Mouse (Mus musculus) frontal cortex, postnatal 25 days (tissue): ENCODE data around the gene Atp2b2.

Experiments used
- DNase-seq, 2 experiments: peaks; one replicate each; pipeline ENCODE4 v3.0.0; 2022; ENCODE audit warnings: low spot score in 2 of 2

Gene Atp2b2

DNA sequence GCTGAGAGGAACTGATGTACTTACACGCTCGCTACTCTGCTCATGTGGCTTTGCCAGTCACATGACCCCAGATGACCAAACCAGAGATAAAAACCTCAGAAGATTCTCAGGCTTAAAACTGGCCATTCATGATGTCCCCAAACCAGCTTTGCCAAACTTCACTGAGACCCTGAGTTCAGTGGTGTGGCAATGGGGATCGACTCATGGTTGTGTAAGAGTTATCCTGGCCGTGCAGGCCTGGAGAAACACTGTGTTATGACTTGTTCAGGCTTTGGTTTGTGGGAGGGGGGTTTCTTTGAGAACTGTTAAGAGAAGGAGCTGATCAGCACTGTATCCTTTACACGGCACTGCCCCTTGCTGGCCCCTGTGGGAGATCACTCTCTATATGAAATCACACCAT lies 250.0 kb downstream of the Atp2b2 start:
- no peak for DNase-seq

DNA sequence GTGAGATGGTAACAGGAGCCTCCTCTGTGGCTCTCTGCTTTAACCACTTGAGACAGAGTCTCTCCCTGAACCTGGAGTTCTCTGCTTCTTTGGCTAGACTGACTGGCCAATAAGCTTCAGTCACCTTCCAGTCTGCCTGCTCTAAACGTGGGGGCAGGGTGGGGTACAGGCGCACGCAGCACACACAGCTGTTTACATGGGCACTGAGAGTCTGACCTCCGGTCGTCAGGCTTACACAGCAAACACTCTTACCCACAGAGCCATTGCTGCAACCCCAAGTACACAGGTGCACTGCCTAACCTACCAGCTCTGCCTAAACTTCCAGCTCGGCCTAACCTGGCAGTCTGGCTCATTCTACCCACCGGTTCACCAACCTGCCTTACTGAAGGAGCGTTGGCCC lies 251.4 kb downstream of the Atp2b2 start:
- no peak for DNase-seq

DNA sequence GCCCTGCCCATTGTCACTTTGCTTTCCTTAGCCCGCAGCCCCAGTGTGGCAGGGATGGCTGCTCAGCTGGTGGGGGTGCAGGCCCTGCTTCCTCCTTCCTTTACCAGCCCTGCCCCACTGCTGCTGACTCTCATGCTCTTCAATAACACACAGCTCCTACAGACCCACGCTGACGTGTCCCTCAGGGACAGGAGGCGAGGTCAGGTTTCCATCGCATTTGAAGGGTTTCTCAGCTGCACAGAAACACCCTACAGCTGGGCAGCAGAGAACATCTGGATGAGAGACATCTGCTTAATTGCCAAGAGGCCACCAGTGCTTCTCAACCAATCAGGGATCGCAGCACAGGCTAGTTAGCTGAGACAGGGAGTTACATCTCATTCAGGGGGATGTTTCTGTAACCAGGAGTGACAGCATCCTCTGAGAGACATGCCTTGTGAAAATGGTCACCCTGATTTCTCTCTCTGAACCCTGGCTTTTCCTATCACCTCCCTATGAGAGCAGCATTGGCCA lies 254.9 kb downstream of the Atp2b2 start:
- no peak for DNase-seq

DNA sequence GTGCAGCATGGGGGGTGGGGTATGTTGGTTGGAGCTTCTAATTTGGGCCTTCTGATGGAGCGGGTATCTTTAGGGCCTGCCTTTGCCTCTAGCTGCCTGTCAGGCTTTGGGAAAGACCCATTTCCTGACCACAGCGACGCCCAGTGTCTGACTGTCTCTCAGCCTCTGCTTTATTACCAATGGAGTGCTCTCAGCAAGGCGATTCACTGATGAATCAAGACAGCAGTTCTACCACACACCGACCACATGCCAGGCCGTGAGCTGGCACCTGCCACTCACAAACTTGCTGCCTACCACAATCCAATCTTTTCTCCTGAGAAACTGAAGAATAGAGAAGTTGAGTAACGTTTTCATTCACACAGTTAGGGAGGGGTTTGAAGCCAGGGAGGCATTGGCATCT lies 256.8 kb downstream of the Atp2b2 start:
- DNase-seq = no peak

DNA sequence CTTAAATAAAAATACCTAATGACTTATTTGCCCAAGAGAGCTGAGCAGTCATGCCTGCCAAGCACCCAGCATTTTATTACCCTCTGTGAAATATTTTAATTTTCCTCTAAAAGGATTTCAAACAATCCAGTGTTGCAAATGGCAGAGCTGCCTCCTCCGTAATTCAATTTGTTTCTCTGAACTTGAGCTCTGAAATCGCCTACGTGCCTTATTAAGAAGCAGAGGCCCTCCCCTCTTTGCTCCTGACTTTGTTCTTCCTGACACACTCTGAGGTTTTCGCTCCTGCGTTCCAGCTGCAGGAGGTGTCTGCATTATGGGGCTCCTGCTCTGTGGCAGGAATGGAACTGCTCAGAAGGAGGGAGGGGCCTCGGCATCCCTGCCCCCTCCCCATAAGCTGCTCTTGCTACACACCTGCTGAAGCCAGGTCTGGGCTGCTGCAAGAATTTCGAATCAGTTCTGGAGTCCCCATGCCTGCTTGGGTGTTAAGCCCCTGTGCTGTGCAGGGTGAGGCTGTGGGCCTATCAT lies 264.1 kb downstream of the Atp2b2 start:
- DNase-seq = no peak

DNA sequence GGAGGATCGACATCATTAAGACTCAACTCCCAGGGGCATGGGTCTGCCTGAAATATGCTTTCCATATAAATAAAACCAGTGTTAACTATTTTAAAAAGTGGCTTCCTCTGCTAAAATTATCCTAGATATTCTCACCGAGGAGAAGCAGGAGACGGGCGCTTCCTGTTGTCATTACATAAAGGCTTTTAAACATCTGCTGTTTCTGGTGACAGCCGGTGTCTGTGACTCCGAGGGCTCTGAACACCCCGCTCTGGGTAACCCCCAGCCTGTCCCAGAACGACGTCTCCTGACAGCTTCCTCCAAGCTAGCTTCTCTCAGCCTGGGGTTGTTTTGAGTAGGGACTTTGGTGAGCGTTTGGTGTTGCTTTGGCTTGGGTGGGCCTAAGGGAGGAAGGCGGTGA lies 273.6 kb downstream of the Atp2b2 start:
- no peak for DNase-seq

DNA sequence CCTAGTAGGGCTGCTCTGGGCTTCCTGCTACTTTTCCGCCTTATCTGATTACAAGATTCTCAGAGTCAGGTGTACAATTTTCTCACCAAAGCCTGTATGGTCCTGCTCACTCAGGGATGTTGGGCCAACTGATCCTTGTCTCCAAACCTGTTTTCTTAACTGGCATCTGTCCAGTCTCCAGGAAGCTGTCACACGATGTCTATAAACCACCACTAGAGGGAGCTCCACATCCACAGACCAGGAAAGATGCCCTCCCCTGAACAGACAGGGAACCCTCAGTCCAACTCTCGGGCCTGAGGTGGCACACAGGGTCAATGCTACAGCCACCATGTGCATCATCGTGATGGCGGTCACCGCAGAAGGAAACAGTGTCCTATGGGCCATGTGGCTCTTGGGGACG lies 280.8 kb downstream of the Atp2b2 start:
- no peak for DNase-seq

DNA sequence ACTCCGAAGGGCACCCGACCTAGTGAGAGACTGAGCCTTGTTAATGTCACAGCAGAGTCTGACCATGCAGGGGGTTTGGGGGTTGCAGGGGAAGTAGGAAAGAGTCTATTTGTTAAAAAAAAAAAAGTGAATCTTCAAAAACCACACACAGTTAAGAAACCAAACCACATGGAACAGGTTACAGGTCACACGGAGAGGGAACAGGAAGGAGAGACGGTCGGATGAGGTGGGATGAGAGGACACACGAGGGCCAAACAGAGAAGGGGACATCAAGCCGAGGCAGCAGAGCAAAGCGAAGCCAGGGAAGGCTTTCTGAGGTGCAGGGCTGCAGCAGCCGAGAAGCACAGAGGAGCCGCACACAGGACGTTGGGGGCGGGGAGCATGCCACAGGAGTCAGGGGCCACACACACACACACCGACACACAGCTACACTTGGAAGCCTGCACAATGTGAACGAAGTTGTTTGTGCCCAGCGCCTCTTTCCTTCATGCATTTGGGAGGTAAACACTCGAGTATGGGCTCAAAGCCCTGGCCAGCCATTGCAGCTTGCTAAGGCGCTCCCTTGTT lies 293.2 kb downstream of the Atp2b2 start:
- no peak for DNase-seq

DNA sequence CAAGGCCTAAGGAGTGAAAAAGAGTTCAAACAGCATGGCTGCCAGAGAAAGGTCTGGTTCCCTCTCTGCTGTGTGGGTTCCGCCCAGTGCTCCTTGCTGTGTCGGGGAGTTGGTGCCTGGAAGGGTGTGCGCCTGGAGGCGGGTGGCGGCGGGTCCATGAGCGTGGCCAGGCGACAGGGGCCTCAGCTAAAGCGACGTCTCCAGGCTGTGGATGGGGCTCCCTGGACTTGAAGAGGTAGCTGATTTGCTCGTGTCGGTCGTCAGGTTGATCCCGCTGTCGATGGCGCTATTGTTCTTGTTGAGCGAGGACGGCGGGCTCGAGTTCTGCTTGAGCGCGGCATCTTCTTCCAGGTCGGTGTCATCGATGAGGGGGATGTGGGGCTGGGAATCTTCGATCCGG lies 294.1 kb downstream of the Atp2b2 start:
- DNase-seq = no peak

DNA sequence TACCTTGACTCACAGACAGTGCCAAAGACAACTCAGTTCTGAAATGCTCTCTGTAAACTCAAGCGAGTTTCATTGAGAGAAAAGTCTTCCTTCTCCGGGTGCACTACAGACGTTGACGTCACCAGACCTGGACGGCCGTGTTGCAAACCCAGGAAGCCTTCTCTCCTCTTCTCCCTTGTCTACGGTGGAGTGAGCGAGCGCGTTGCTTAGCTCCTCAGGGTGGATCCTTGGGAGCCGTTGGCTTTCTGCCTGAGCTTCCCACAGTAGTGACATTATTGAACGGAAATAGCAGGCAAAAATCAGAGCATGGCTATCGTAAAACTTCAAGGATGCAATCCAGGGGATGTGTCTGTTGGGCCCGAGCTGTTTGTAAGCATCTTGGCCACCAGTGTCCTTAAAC lies 295.1 kb downstream of the Atp2b2 start:
- DNase-seq = no peak

DNA sequence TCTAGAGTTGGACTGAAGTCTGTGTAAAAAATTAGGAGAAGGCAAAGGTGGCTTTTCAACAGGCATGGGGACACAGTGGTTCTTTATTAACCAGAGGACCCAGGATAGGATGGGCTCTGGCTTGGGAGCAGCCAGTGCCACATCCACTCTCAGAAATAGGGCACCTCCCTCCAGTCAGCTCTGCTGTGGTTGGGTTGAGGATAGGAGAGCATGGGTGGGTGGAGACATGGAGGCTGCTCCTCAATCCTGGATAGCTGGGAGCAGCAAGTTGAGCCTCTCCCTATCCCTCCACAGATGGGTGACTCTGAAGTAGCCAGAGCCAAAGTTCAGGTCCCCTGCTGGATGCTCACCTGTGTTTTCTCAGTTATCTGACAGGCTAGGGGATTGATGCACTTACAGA lies 297.3 kb downstream of the Atp2b2 start:
- DNase-seq = no peak

DNA sequence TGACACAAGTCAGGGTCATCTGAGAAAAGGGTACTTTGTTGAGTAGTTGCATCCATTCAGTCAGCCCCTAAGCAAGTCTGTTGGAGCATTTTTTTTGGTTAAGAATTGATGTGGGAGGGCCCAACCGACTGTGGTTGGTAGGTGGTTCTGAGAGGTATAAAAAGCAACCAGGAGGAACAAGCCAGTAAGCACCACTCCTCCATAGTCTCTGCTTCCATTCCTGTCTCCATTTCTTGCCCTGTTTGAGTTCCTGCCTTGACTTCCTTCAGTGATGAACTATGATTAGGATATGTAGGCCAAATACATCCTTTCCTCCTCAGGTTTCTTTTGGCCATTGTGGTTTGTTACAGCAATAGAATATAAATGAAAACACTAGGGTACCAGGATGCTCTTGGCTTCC lies 299.3 kb downstream of the Atp2b2 start:
- no peak for DNase-seq

DNA sequence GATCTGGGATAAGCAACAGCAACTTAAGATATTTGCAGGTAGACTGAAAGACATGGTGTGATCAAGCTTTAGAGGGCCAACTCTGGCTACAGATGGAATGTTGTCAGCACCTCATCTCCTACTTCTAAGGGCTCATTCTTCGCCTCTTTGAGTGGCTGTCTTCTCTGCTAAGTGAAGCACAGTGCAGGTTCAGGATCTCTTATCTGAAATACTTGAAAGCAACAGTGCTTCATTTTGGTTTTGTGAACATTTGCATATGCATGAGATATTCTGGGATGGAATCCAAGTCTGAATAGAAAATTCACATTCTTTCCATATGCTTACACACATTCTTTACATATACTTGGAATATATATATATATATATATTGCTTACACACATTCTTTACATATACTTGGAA lies 300.1 kb downstream of the Atp2b2 start:
- no peak for DNase-seq

DNA sequence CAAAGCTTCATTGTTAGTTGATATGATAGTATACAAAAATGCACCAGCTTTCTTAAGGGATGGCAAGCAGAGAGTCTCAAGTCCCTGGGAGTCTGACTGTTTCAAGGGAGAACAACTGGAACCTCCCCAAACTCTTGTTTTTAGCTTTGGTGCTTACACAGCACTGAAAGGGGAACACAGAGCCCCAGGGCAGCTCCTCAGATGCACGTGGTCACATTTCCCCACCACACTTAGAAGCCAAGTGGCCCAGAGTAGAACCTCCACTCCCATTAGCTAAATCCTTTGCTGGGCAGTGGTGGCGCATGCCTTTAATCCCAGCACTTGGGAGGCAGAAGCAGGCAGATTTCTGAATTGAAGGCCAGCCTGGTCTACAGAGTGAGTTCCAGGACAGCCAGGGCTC lies 301.0 kb downstream of the Atp2b2 start:
- no peak for DNase-seq

DNA sequence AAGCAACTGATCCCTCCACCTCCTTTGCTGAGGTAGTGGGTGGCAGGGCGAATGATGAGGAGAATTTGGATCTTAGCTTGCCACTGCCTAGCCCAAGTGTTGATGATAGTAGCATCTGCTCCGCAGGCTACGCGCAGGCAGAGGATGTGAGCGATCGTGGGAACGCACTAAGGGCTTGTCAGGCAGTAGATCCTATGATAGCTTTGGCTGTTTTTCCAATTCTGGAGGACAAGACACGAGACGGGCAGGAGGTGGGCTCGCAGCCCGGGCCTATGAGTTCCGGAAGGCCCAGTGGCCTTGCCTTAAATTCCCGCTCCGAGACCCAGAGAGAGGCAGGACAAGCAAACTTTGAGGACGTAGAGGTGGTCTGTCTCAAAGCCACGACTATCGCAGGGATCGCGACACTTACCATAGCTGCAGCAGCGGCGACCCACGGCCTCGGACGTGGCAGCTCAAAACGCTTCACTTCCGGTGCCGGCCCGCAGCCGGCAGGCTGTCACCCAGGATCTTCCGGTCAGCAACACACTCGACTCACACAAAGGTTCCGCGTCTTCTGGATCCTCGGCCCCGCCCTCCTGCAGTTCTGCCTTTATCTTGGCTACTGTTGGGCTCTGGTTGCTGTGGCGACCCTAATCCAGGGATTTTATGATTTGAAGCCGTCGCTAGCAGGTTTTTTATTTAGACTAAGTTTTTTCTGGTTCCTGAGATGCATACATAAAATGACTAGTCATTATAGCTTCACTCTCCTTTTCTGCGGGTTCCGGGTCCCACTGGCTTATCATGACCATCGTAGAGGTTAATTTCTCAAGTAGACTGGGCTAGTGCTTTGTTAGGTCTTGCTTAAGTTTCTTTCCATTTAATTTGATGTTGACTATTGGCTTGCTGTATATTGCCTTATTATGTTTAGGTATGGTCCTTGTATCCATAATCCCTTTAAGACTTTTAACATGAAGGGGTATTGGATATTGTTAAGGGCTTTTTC lies 301.9 kb downstream of the Atp2b2 start, which contains the start of gene Sec13:
Gene Sec13, minus strand, starts transcription at position 508 of the 982 bp plus-strand sequence.
- peak; percentile 74 to 83 for DNase-seq

DNA sequence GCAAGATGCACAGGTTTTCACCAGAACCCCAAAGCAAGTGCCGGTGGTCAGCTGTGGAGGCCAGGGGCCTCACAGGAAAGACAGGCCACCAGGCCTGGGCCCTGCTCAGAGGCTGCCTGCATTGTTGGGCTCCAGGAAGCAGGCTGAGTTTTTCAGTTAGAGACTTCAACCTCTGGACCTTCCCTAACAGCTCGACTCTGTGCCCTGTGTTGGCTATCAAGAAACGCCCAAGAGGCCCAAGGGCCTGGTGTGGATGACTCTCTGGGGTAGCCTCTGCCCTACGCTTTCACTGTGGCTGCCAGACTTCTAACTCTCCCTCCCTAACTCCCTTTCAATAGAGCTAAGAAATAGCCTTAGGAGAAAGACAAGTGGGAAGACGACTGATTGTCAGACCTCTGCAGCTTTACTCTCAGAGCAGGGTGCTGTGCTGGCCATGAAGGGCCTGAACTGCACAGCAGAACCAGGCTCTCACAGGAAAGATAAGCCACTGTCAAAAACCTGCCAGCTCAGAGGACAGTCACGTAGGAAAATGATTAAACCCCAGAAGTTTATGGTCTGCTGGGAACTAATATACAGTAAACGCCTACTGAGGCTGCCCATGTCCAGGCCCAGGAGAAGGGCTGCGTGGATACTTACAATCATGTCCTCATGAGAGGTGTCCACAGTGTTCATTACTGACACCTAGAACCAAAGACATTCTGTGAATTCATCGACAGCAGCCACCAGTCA lies 304.9 kb downstream of the Atp2b2 start:
- no peak for DNase-seq

DNA sequence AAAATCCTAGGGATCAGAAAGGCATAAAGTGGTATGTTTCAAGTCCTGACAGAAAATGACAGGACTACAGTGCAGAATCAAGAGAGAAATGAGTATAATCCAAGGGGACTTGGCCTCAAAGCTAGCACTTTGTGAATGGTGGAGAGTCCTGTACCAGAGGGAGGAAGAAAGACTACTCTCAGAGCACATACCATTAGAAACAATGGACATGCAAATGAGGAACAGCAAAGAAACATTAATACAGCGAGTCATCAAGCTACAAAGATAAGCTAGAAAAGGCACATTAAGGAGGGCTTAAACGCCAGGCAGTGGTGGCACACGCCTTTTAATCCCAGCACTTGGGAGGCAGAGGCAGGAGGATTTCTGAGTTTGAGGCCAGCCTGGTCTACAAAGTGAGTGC lies 311.1 kb downstream of the Atp2b2 start:
- DNase-seq = no peak

DNA sequence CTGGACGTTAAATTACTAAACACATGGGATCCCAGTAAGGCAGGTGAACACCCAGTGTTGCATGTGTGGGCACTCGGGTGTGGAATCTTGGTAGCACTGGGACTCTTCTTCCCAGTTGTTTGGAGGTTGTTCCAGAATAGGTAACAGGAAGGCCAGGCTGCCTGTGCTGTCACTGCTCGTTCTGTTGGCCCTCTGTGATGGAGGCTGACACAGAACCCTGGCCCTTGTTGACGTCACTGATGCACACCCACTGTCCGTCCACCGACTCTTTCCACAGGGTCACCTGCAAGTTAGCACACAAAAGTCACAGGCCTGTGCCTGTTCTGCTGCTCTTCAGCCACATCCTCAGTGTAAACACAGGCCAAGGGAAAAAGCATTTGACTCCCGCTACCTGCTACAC lies 314.2 kb downstream of the Atp2b2 start:
- no peak for DNase-seq

DNA sequence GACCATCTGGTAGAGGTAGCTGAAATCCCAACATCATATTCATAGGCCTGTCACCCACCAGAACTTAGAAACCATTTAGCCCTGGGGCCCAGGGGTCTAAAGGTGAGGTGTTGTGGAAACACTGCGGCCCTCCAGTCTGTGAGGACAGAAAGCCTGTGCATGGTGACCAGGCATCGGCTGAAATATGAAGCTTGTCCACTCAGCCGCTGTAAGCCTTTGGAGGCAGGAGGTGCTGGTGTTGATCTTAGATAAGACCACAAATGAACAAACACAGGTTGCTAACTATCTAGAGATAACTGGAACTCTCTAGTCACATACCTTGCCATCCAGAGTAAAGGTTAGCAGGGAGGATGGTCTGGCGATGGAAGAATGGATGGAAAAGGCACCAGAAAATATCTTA lies 321.4 kb downstream of the Atp2b2 start:
- DNase-seq = no peak

DNA sequence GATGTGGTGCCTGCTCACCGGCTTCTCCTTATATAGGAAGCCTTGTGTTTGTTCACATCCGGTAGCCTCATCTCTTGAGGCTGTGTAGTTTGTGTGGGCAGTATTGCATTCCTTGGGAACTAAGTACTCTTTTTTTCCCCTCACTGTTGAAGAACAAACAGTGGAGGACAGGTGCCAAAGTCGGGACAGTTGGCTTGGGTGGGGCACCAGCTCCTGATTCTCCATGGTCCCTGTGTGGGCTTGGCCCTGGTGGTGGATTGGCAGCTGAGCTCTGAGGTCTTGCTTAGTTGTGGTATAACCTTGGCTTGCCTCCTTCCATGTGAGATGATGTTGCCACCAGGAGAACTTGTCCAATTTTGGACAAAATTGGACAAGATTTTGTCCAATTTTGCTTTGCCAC lies 322.5 kb downstream of the Atp2b2 start, which contains the start of gene Ghrl:
Gene Ghrl, minus strand, starts transcription at position 3 of the 400 bp plus-strand sequence.
- DNase-seq = no peak

DNA sequence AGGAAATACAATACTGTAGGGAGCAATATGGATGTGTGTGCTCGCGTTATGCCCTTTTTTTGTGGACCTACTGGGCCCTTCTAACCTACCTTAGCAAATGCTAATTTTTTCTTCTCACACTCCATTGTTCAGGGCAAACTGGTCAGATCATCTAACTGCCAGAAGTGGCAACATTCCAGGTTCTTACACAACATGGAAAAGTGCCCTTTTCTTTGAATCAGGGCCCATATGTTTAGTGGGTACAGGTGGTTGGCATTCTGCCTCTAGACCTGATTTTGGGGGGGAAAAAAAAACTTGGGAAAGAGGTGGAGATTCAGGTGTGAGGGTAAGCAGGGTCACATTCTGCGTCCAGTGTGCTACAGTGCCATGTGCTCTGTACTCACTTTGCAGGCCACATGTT lies 324.9 kb downstream of the Atp2b2 start:
- no peak for DNase-seq

DNA sequence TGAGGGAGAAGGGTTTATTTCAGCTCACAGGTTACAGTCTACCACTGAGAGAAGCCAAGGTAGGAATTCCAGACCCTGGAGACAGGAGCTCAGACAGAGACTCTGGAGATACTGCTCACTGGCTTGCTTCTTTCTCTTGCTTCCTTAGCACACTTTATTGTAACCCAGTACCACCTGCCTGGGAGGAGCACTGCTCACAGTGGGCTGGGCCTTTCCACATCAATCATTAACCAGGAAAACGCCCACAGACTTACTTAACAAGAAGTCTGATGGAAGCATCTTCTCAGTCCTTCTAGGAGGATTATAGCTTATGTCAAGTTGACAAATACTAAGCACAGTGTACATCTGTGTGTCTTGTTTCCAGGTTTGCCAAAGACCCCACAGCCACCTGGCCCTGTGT lies 327.6 kb downstream of the Atp2b2 start:
- DNase-seq = no peak
